Mouse (Mus musculus): ENCODE results near the gene Srsf4. TPM values are rescaled to one million over a fixed set of nuclear protein-coding genes. Genes with fewer than 3 reads are reported as not detected.

Gene Srsf4
- polyA plus RNA-seq (2012; ENCODE audit: low replicate concordance) = 111 and 156 TPM in 2 replicates

GRCm38 (mm10) chr4:131873293-131874168 is at the start of gene Srsf4:
Srsf4 (plus strand) TSS chr4:131873617.

GRCm38 (mm10) chr4:131837872-131838524 is 35.4 kb upstream of the Srsf4 start, which contains the start of gene Ptpru:
Ptpru (minus strand) TSS chr4:131838288.

GRCm38 (mm10) chr4:131843290-131843743 is 30.1 kb upstream of the Srsf4 start, which contains the start of gene Mecr:
Mecr (plus strand) TSS chr4:131843470.

GRCm38 (mm10) chr4:131921461-131922346 is 48.3 kb downstream of the Srsf4 start, which contains the start of gene Tmem200b:
Tmem200b (plus strand) TSS chr4:131921771.

Other genes with a start within 250 kb of the Srsf4 start
- 0.08 and 0.16 TPM in 2 replicates for gene Ptpru, start 35.3 kb upstream of the Srsf4 start, polyA plus RNA-seq (2012; ENCODE audit: low replicate concordance)
- 15.1 and 18.8 TPM in 2 replicates for gene Mecr, start 30.1 kb upstream of the Srsf4 start, polyA plus RNA-seq (2012; ENCODE audit: low replicate concordance)
- gene Tmem200b, start 48.2 kb downstream of the Srsf4 start, polyA plus RNA-seq (2012; ENCODE audit: low replicate concordance) = 0.42 and 0.62 TPM in 2 replicates
- 0.16 and 0.46 TPM in 2 replicates for gene Gm10300, start 201.1 kb downstream of the Srsf4 start, polyA plus RNA-seq (2012; ENCODE audit: low replicate concordance)
- 44.6 and 133 TPM in 2 replicates for gene Epb41, start 201.7 kb downstream of the Srsf4 start, polyA plus RNA-seq (2012; ENCODE audit: low replicate concordance)